Mouse (Mus musculus) lung, adult 2 months (tissue): ENCODE results near the gene Hoxb6. TPM values are rescaled to one million over a fixed set of nuclear protein-coding genes. Genes with fewer than 3 reads are reported as not detected.

Experiments used
- DNase-seq: peaks from one replicate; pipeline ENCODE4 v3.0.0; 2022
- H3K4me1 ChIP-seq: fragments of 200-500 bp; 2 replicates; pipeline ENCODE4 v1.6.1; 2011; ENCODE audit warnings: low read length; ENCODE audit not compliant: control insufficient read depth, insufficient read depth
- H3K4me3 ChIP-seq: fragments of 200-500 bp; replicated peaks from 2 replicates; pipeline ENCODE3; 2011; ENCODE audit warnings: low read depth, mild to moderate bottlenecking, control low read depth, low read length; ENCODE audit errors: extremely low read depth
- CTCF ChIP-seq: fragments of 200-500 bp; IDR thresholded peaks from 2 replicates; pipeline ENCODE4 v1.5.1; 2011; ENCODE audit warnings: mild to moderate bottlenecking, low read length, control low read depth; ENCODE audit not compliant: insufficient read depth
- POLR2A ChIP-seq: fragments of 200-500 bp; IDR thresholded peaks from 2 replicates; pipeline ENCODE4 v1.6.1; 2011; ENCODE audit warnings: low read depth, mild to moderate bottlenecking, control low read depth, low read length, borderline replicate concordance; ENCODE audit errors: extremely low read depth
- WGBS: fragments of 180-500 bp; shearing (Covaris S2); methylation state at CpG from one replicate; pipeline ENCODE4 v1.1.7; 2018; 5-methylcytosine and 5-hydroxymethylcytosine counted together
- polyA plus RNA-seq: library from polyadenylated mRNA; depleted of rRNA; stranded (reverse); fragments of >200 nt; gene quantifications from 2 replicates; pipeline ENCODE4 v1.2.3, GENCODE M21; 2012

Gene Hoxb6
- polyA plus RNA-seq, 1 experiment: 8.2 TPM

- Histone ChIP-seq H3K4me3 (no peak overlapping the region), H3K4me1 (0 out of 2 replicates have a peak, but pooled peaks cover 2% of the 10 kb centered on the region)
- TF ChIP-seq CTCF (no peak), POLR2A (no peak)
- WGBS: 7% methylated on average over 31 of the region's 31 CpGs
- no peak for DNase-seq
Measured at GRCm38 (mm10) chr11:96279421-96280233, 12.6 kb upstream of the Hoxb6 start.

GRCm38 (mm10) chr11:96280399-96281378 is 11.6 kb upstream of the Hoxb6 start:
- H3K4me3 ChIP-seq: no peak overlapping the region
- 37% methylated on average over 8 of the region's 8 CpGs for WGBS

GRCm38 (mm10) chr11:96281396-96281795 is 10.9 kb upstream of the Hoxb6 start:
- Histone ChIP-seq H3K4me3 (no peak overlapping the region), H3K4me1 (0 out of 2 replicates have a peak, but pooled peaks cover 2% of the 10 kb centered on the region)
- no peak for TF ChIP-seq POLR2A
- TF ChIP-seq CTCF: no peak
- 18% methylated on average over 18 of the region's 18 CpGs for WGBS
- DNase-seq: no peak

More at GRCm38 (mm10) chr11:96280399-96281378, 11.6 kb upstream of the Hoxb6 start:
- no peak for DNase-seq
- no peak for TF ChIP-seq POLR2A
- TF ChIP-seq CTCF: no peak
- H3K4me1 ChIP-seq: 0 out of 2 replicates have a peak, but pooled peaks cover 2% of the 10 kb centered on the region

GRCm38 (mm10) chr11:96281855-96282570 is 10.3 kb upstream of the Hoxb6 start, which contains the start of gene Hoxb8:
TSS of gene Hoxb8 (plus strand) at chr11:96281905.
- no peak within 1 kb of the TSS for H3K4me3 ChIP-seq
- WGBS: 9% methylated on average over 27 of the region's 27 CpGs

GRCm38 (mm10) chr11:96282795-96283430 is 9.4 kb upstream of the Hoxb6 start:
- 0 out of 2 replicates have a peak, but pooled peaks cover 2% of the 10 kb centered on the region for H3K4me1 ChIP-seq
- no peak for DNase-seq
- no peak overlapping the region for H3K4me3 ChIP-seq
- WGBS: 3% methylated on average over 47 of the region's 49 CpGs
- no peak for TF ChIP-seq CTCF
- no peak for TF ChIP-seq POLR2A

More at GRCm38 (mm10) chr11:96281855-96282570, 10.3 kb upstream of the Hoxb6 start, which contains the start of gene Hoxb8:
- no peak for TF ChIP-seq CTCF
- no peak for TF ChIP-seq POLR2A
- DNase-seq: no peak
- H3K4me1 ChIP-seq: 0 out of 2 replicates have a peak, but pooled peaks cover 2% of the 10 kb centered on the region

GRCm38 (mm10) chr11:96284041-96284749 is 8.1 kb upstream of the Hoxb6 start:
- whole genome bisulfite sequencing: 2% methylated on average over 49 of the region's 49 CpGs
- H3K4me3 ChIP-seq: peak overlapping the region; percentile 59
- 0 out of 2 replicates have a peak, but pooled peaks cover 2% of the 10 kb centered on the region for H3K4me1 ChIP-seq
- DNase-seq: no peak
- TF ChIP-seq POLR2A: 0 out of 2 replicates have a peak, but pooled peaks have one; percentile 13
- TF ChIP-seq CTCF: no peak

- Histone ChIP-seq H3K4me3 (peak overlapping the region; percentile 37), H3K4me1 (0 out of 2 replicates have a peak, but pooled peaks cover 2% of the 10 kb centered on the region)
- DNase-seq: no peak
- no peak for TF ChIP-seq POLR2A
- no peak for TF ChIP-seq CTCF
- WGBS: 5% methylated on average over 37 of the region's 37 CpGs
Measured at GRCm38 (mm10) chr11:96284774-96285734, 7.2 kb upstream of the Hoxb6 start.
